Mouse (Mus musculus): ENCODE results near the gene Lta. TPM values are rescaled to one million over a fixed set of nuclear protein-coding genes. Genes with fewer than 3 reads are reported as not detected.

Gene Lta
- polyA plus RNA-seq, 1 experiment = 0.19 TPM

GRCm38 (mm10) chr17:35232659-35233058 is 27.5 kb upstream of the Lta start:
- no peaks in the 10 kb centered on the region for H3K4me1 ChIP-seq (ENCODE audit: control insufficient read depth, insufficient read depth, low read length)
- H3K27ac ChIP-seq (ENCODE audit: insufficient read depth, low read length) = no peak overlapping the region
- H3K4me3 ChIP-seq (ENCODE audit: insufficient read depth, low read length) = no peak overlapping the region
- TF ChIP-seq POLR2A (IDR thresholded peaks at IDR 0.05; ENCODE audit: extremely low read depth, insufficient read depth, low read length) = no peak
- TF ChIP-seq CTCF (IDR thresholded peaks at IDR 0.05; ENCODE audit: extremely low read depth, insufficient read depth, low read length) = no peak

- H3K27ac ChIP-seq (ENCODE audit: insufficient read depth, low read length) = no peak overlapping the region
- H3K4me1 ChIP-seq (ENCODE audit: control insufficient read depth, insufficient read depth, low read length) = no peaks in the 10 kb centered on the region
- H3K4me3 ChIP-seq (ENCODE audit: insufficient read depth, low read length) = no peak overlapping the region
- TF ChIP-seq CTCF (IDR thresholded peaks at IDR 0.05; ENCODE audit: extremely low read depth, insufficient read depth, low read length) = peak; percentile 85
- no peak for TF ChIP-seq POLR2A (IDR thresholded peaks at IDR 0.05; ENCODE audit: extremely low read depth, insufficient read depth, low read length)
Measured at GRCm38 (mm10) chr17:35232043-35232442, 26.9 kb upstream of the Lta start.

- H3K27ac ChIP-seq (ENCODE audit: insufficient read depth, low read length) = no peak overlapping the region
- H3K4me1 ChIP-seq (ENCODE audit: control insufficient read depth, insufficient read depth, low read length) = no peaks in the 10 kb centered on the region
- no peak for TF ChIP-seq CTCF (IDR thresholded peaks at IDR 0.05; ENCODE audit: extremely low read depth, insufficient read depth, low read length)
- TF ChIP-seq POLR2A (IDR thresholded peaks at IDR 0.05; ENCODE audit: extremely low read depth, insufficient read depth, low read length) = no peak
- H3K4me3 ChIP-seq (ENCODE audit: insufficient read depth, low read length) = no peak overlapping the region
Measured at GRCm38 (mm10) chr17:35231022-35231421, 25.9 kb upstream of the Lta start.

- Histone ChIP-seq H3K27ac (ENCODE audit: insufficient read depth, low read length) (no peak overlapping the region), H3K4me1 (ENCODE audit: control insufficient read depth, insufficient read depth, low read length) (no peaks in the 10 kb centered on the region), H3K4me3 (ENCODE audit: insufficient read depth, low read length) (no peak overlapping the region)
- TF ChIP-seq POLR2A (IDR thresholded peaks at IDR 0.05; ENCODE audit: extremely low read depth, insufficient read depth, low read length) = no peak
- no peak for TF ChIP-seq CTCF (IDR thresholded peaks at IDR 0.05; ENCODE audit: extremely low read depth, insufficient read depth, low read length)
Measured at GRCm38 (mm10) chr17:35226561-35227046, 21.5 kb upstream of the Lta start.

- TF ChIP-seq POLR2A (IDR thresholded peaks at IDR 0.05; ENCODE audit: extremely low read depth, insufficient read depth, low read length) (no peak), CTCF (IDR thresholded peaks at IDR 0.05; ENCODE audit: extremely low read depth, insufficient read depth, low read length) (no peak)
- H3K4me3 ChIP-seq (ENCODE audit: insufficient read depth, low read length) = no peak overlapping the region
- no peak overlapping the region for H3K27ac ChIP-seq (ENCODE audit: insufficient read depth, low read length)
- no peaks in the 10 kb centered on the region for H3K4me1 ChIP-seq (ENCODE audit: control insufficient read depth, insufficient read depth, low read length)
Measured at GRCm38 (mm10) chr17:35225456-35225855, 20.3 kb upstream of the Lta start.

GRCm38 (mm10) chr17:35224641-35225040 is 19.5 kb upstream of the Lta start:
- TF ChIP-seq CTCF (IDR thresholded peaks at IDR 0.05; ENCODE audit: extremely low read depth, insufficient read depth, low read length) (no peak), POLR2A (IDR thresholded peaks at IDR 0.05; ENCODE audit: extremely low read depth, insufficient read depth, low read length) (no peak)
- no peak overlapping the region for H3K4me3 ChIP-seq (ENCODE audit: insufficient read depth, low read length)
- peaks cover 2% of the 10 kb centered on the region; the same call in 1 of the 2 replicates for H3K4me1 ChIP-seq (ENCODE audit: control insufficient read depth, insufficient read depth, low read length)
- H3K27ac ChIP-seq (ENCODE audit: insufficient read depth, low read length) = no peak overlapping the region

GRCm38 (mm10) chr17:35222299-35222698 is 17.1 kb upstream of the Lta start:
- H3K4me3 ChIP-seq (ENCODE audit: insufficient read depth, low read length) = no peak overlapping the region
- peaks cover 5% of the 10 kb centered on the region; the same call in 1 of the 2 replicates for H3K4me1 ChIP-seq (ENCODE audit: control insufficient read depth, insufficient read depth, low read length)
- TF ChIP-seq CTCF (IDR thresholded peaks at IDR 0.05; ENCODE audit: extremely low read depth, insufficient read depth, low read length) (no peak), POLR2A (IDR thresholded peaks at IDR 0.05; ENCODE audit: extremely low read depth, insufficient read depth, low read length) (no peak)

GRCm38 (mm10) chr17:35220156-35220952 is 15.2 kb upstream of the Lta start, which contains the start of gene Gm16181:
TSS of gene Gm16181 (plus strand) at chr17:35220834.
- no peak for TF ChIP-seq POLR2A (IDR thresholded peaks at IDR 0.05; ENCODE audit: extremely low read depth, insufficient read depth, low read length)
- no peak for TF ChIP-seq CTCF (IDR thresholded peaks at IDR 0.05; ENCODE audit: extremely low read depth, insufficient read depth, low read length)
- H3K4me3 ChIP-seq (ENCODE audit: insufficient read depth, low read length) = no peak within 1 kb of the TSS
- 0 out of 2 replicates have a peak within 1 kb of the TSS, but pooled peaks have one; percentile 26 for H3K27ac ChIP-seq (ENCODE audit: insufficient read depth, low read length)
- peaks cover 5% of the 10 kb centered on the region; the same call in 1 of the 2 replicates for H3K4me1 ChIP-seq (ENCODE audit: control insufficient read depth, insufficient read depth, low read length)

More at GRCm38 (mm10) chr17:35222299-35222698, 17.1 kb upstream of the Lta start:
- no peak overlapping the region for H3K27ac ChIP-seq (ENCODE audit: insufficient read depth, low read length)

- Histone ChIP-seq H3K27ac (ENCODE audit: insufficient read depth, low read length) (0 out of 2 replicates have a peak overlapping the region, but pooled peaks have one; percentile 26), H3K4me1 (ENCODE audit: control insufficient read depth, insufficient read depth, low read length) (peaks cover 5% of the 10 kb centered on the region; the same call in 1 of the 2 replicates), H3K4me3 (ENCODE audit: insufficient read depth, low read length) (no peak overlapping the region)
- TF ChIP-seq POLR2A (IDR thresholded peaks at IDR 0.05; ENCODE audit: extremely low read depth, insufficient read depth, low read length) (no peak), CTCF (IDR thresholded peaks at IDR 0.05; ENCODE audit: extremely low read depth, insufficient read depth, low read length) (no peak)
Measured at GRCm38 (mm10) chr17:35219601-35220041, 14.5 kb upstream of the Lta start.
